Mouse (Mus musculus) ES-Bruce4 (cell line): ENCODE results near the gene Erbb4.

ENCODE experiments used
- CTCF ChIP-seq: IDR thresholded peaks from one replicate; pipeline ENCODE4 v1.8.1; 2011; ENCODE audit warnings: low read depth, low read length
- EP300 ChIP-seq: IDR thresholded peaks from 2 replicates; pipeline ENCODE4 v1.6.1; 2011; ENCODE audit warnings: low read depth, low read length; ENCODE audit not compliant: insufficient read depth
- POLR2A ChIP-seq: IDR thresholded peaks from one replicate; pipeline ENCODE4 v1.8.1; 2011; ENCODE audit warnings: low read length; ENCODE audit not compliant: insufficient read depth

GRCm38 (mm10) chr1:69001371-69001770 is 106.5 kb downstream of the Erbb4 start:
- no peak for TF ChIP-seq POLR2A
- TF ChIP-seq CTCF = no peak
- no peak for TF ChIP-seq EP300
